Mouse (Mus musculus): ENCODE data around the gene Xiap.
"Not testable (repeated sequence)": the region's sequence is repeated elsewhere in the genome, so short reads cannot be mapped to it uniquely, and the experiment has no call there.

Gene Xiap

DNA sequence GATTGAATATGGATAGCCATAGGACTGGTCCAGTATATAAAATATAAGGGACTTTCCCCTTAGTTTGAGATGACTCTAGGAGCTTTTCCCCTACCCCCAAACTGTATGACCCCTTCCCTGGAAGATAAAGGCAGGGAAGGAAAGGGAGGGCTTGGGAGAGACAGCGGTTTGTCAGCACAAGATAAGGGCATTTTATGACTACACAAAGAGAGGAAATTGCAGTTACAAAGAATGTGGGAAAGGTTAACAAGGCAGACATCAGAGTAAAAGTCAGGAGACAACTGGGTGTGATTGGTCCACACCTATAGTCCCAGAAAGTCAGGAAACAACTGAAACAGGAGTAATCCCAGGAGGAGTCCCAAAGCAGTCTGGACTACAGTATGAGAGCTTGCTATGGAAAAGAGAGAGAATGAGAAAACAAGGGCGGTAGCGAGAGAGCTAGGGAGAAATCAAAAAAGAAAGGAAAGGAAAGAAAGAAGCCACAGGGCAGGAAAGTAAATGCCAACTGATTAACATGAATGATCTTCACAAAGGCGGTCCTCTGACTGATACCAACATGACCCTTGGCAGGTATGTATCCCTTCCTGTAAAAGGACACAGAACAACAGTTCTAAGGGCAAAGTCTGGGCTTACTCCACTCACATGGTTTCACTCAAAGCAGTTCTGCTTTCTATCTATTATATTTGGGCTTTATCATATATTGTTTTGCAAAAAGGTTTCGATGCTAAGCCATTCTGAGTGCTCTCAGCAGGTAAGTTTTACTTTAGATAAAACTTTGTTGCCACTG is at the start of gene Xiap:
TSS of gene Xiap (plus strand) at position 398 of the 787 bp plus-strand sequence.
- no peak for DNase-seq (ENCODE audit: low spot score)

- no peak for DNase-seq (ENCODE audit: low spot score)
These were observed 46.7 kb upstream of the Xiap start for GRCm38 (mm10) chrX:42012677-42013208.

DNA sequence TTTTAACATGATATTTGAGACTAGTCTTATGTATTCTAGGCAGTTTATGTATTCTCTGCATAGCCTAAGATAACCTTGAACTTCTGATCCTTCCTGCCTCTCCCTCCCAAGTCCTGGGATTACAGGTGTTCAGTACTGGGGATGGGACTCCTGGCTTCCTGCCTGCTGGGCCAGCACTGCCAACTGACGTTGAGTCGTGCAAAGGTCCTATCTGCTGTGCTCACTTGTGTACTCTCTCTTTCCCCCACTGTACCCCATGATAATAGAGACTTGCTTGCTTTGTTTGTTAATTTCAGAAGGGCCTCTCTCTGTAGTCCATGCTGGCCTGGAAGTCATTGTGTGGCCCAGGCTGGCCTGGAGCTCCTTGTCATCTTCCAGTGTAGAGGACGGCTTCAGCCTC is 45.7 kb upstream of the Xiap start:
- DNase-seq (ENCODE audit: low spot score): no peak

GRCm38 (mm10) chrX:42014502-42014901 is 45.0 kb upstream of the Xiap start:
- no peak for DNase-seq (ENCODE audit: low spot score)

- DNase-seq (ENCODE audit: low spot score): no peak
These were observed 41.4 kb upstream of the Xiap start for GRCm38 (mm10) chrX:42018030-42018429.

GRCm38 (mm10) chrX:42019441-42019840 is 40.0 kb upstream of the Xiap start:
- peak; percentile 46 for DNase-seq (ENCODE audit: low spot score)

DNA sequence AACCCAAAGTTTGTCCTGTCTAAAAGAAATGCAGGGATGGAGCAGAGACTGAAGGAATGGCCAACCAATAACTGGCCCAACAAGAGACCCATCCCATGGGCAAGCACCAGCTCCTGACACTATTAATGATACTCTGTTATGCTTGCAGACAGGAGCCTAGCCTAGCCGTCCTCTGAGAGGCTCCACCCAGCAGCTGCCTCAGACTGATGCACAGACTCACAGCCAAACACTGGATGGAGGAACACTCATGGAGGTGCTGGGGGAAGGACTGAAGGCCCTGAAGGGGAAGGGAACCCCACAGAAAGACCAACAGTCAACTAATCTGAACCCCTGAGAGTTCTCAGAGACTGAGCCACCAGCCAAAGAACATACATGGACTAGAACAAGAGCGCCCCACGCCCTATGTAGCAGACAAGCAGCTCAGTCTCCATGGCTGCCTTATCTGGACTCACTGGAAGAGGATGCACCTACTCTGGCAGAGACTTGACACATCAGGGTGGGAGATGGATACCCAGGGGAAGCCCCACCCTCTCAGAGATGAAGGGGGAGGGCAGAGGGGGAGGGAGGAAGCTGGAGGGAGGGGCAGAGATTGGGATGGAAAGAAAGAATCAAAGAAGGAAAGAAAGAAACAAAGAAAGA is 33.6 kb upstream of the Xiap start:
- DNase-seq (ENCODE audit: low spot score): not testable (repeated sequence)

DNA sequence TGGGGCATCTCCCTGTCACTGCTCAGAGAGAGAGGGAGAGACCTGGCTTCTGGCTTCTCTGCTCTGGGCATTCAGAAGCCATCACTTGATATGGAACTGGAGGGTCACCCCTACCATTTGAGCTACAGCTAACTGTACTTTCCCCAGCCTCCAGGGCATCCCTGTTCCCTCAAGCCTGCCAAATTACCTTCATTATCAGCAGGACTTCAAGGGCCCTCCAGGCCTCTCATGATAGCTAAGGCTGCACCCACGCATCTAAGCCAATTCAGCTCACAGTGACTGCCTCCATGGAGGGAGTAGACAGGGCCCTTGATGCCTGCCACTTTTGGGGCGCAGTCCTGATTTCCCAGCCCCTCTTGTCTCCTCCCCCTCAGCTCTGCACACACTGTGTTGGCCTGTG is 32.5 kb upstream of the Xiap start:
- DNase-seq (ENCODE audit: low spot score): not testable (repeated sequence)

GRCm38 (mm10) chrX:42033111-42033693 is 26.3 kb upstream of the Xiap start:
- DNase-seq (ENCODE audit: low spot score): peak; percentile 66

- DNase-seq (ENCODE audit: low spot score): no peak
These were observed 25.6 kb upstream of the Xiap start for GRCm38 (mm10) chrX:42033911-42034310.

DNA sequence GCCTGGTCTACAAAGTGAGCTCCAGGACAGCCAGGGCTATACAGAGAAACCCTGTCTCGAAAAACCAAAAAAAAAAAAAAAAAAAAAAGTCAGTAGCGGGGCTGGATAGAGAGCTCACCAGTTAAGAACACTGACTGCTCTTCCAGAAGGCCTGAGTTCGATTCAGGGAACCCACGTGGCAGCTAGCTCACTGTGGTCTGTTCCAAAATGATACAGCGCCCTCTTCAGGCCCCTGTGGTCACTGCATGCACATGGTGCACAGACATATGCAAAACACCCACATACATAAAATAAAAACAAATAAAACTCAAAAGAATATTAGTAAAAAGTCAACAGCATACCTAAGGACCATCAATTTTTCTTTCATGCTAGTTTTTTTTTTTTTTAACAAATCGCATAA is 20.0 kb upstream of the Xiap start:
- no peak for DNase-seq (ENCODE audit: low spot score)

DNA sequence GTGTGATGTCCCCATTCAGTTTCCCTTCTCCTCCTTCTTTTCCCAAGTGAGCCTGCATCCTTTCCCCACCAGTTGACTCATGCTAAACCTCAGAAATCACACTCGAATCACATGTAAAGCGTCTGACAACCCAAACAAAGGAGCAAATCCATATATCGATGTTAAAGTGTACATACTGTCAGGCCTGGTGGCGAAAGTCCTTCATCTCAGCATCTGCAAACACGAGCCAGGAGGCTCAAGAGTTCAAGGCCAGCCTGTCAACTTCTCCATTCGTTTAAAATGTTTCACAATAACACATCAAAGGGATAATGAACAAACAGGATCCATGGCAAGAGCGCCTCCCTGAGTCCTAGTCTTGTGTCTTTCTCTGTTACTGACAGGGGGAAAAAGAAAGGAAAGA is 14.5 kb upstream of the Xiap start:
- DNase-seq (ENCODE audit: low spot score): no peak

DNA sequence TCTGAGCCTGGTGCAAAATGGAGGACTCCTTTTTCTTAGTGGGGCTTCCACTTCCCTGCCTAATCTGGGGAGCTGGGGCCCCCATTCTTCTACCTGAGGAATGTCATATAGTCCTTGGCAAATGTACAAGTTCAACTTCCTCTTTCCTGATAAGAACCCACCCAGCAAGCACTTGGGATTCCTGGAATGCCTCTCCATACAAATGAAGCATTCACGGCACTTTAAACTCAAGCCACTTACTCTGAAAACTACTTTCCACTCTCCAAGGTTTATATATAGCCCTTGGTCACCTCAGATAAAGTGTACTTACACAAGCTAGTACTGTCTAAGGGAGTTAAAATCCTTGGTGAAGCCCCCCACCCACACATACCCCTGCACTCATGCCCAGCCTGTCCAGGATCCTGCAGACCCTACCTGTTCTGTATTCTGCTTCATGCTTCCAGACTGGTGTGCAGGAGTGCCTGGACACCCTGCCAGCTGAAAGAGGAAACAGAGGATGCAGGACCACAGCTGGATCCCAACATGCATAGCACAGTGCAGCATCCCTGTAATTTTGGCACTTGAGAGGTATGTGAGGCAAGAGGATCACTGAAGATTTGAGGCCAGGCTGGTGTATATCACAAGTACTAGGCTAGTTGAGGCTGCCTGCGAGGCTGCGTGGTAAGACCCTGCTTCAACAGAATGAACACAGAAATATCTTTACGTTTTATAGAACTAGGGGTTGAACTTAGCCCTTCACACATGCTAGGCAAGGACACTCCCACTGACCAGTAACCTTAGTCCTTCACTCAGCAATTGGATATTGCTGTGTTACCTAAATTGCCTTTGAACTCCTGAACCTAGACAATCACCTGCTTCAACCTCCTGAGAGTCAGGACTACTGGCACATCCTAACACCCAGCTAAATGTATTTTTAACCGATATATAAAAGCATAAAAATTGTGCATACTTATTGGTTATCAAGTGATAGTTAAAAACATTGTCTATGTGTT is 8.5 kb upstream of the Xiap start:
- no peak for DNase-seq (ENCODE audit: low spot score)

- no peak for DNase-seq (ENCODE audit: low spot score)
These were observed 2.5 kb upstream of the Xiap start for GRCm38 (mm10) chrX:42057012-42057411.

DNA sequence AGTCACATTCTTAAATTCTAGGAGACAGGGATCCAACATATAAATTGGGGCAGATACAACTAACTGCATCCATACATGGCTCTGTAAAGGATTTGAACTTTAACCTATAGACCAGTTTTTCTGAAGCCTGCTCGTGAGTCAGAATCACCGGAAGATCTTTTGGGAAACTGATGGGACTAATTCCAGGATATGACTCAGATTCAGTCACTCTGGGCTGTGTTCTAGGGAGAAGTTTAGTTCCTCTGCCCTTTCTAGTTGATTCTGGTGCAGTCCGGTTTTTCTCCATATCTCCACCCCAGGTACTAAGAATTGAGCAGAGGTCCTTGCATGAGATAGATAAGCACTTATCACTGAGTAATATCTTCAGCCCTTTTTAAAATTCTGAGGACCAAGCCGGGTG is 1.6 kb upstream of the Xiap start:
- DNase-seq (ENCODE audit: low spot score): no peak

- no peak for DNase-seq (ENCODE audit: low spot score)
These were observed 4.1 kb downstream of the Xiap start for GRCm38 (mm10) chrX:42063621-42064020.

GRCm38 (mm10) chrX:42065086-42065485 is 5.6 kb downstream of the Xiap start:
- DNase-seq (ENCODE audit: low spot score): no peak

DNA sequence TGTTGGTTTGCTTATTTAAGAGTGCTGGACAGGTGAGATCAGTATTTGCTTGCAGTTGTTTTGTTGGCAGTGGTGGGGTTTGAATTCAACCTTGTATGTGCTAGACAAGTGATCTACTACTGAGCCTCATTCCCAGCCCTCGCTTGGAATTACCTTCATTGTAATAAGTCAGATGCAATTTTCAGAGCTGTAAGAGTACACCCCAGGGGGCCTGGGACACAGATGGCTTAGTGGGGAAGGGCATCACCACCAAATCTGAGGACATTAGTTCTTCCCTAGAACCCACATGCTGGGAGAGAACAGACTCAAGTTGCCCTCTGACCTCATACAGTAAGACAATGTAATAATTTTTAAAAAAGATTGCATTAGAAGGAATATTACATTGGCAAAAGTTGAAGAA is 7.3 kb downstream of the Xiap start:
- no peak for DNase-seq (ENCODE audit: low spot score)

GRCm38 (mm10) chrX:42067791-42068200 is 8.3 kb downstream of the Xiap start:
- peak; percentile 54 for DNase-seq (ENCODE audit: low spot score)

DNA sequence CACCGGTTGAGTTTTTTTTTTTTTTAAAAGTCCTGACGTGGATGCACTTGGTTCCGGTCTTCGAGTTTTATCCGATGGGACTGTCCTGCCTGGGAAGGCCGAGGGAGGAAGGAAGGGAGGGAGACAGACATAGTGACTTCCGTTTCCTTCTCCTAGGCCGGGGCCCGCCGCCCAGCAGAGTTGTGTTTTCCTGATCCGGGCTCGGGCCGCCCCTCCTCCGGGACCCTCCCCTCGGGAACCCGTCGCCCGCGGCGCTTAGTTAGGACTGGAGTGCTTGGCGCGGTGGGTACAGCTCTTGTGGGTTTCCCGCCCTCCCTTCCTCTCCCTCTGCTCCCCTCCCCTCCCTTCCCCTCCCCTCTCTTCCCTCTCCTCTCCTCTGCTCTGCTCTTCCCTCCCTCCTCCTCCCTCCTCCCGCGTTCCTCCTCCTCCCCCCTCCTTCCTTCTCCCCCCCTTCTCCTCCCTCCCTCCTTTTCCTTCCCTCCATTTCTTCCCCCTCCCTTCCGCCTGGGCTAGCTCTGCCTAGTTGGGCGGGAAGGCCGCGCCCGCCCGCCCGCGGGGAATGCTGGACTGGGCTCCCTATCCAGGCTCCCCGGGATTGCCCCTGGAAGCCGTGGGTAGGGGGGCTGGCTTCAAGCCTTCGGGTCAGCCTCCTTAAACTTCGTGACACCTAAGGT is 8.9 kb downstream of the Xiap start:
- DNase-seq (ENCODE audit: low spot score): peak; percentile 31

DNA sequence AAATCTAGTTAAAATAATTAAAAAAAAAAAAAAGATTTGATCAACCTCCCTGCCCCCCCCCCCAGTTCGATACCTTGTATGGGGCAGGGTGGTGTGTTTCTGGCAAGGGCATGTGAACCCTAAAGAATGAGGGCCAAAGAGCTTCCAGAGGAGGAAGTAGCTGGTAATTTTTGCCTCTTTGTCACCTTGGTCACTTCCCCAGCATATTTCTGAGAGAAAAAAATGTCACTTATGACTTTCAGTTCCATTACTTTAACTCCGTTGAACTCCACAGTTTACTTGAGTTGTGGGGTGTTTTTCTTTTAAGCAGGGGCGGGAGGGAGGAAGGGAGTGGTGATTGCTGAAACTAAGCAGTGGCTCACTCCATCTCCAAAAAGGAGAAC is 9.4 kb downstream of the Xiap start:
- no peak for DNase-seq (ENCODE audit: low spot score)
